Mouse (Mus musculus) fat pad, adult 2 months (tissue): ENCODE data around the gene Dirc2.

Source experiments
- DNase-seq: peaks from one replicate; pipeline ENCODE4 v3.0.0-alpha.2; 2011; ENCODE audit warnings: low read depth, low spot score; ENCODE audit errors: extremely low read depth

Dirc2 gene

GRCm38 (mm10) chr16:35775835-35776234, 6.7 kb upstream of the Dirc2 start:
- no peak for DNase-seq

GRCm38 (mm10) chr16:35772598-35772997, 3.4 kb upstream of the Dirc2 start:
- DNase-seq = no peak

- DNase-seq = no peak
Measured at GRCm38 (mm10) chr16:35771606-35772005, 2.5 kb upstream of the Dirc2 start.

GRCm38 (mm10) chr16:35771141-35771540, 2.0 kb upstream of the Dirc2 start:
- no peak for DNase-seq

- DNase-seq = no peak
Measured at GRCm38 (mm10) chr16:35769878-35770657, 912 bp upstream of the Dirc2 start, which contains the start of gene Hspbap1. Gene Hspbap1 (plus strand): TSS chr16:35770375.

- no peak for DNase-seq
Measured at GRCm38 (mm10) chr16:35768469-35768784, 729 bp downstream of the Dirc2 start.

- DNase-seq = no peak
Measured at GRCm38 (mm10) chr16:35766366-35766765, 2.8 kb downstream of the Dirc2 start.

- no peak for DNase-seq
Measured at GRCm38 (mm10) chr16:35765449-35765848, 3.7 kb downstream of the Dirc2 start.

- no peak for DNase-seq
Measured at GRCm38 (mm10) chr16:35764941-35765340, 4.2 kb downstream of the Dirc2 start.

GRCm38 (mm10) chr16:35763590-35764296, 5.4 kb downstream of the Dirc2 start:
- no peak for DNase-seq

GRCm38 (mm10) chr16:35759401-35759800, 9.8 kb downstream of the Dirc2 start:
- no peak for DNase-seq

GRCm38 (mm10) chr16:35756697-35757096, 12.5 kb downstream of the Dirc2 start:
- DNase-seq = no peak

- no peak for DNase-seq
Measured at GRCm38 (mm10) chr16:35755502-35756334, 13.4 kb downstream of the Dirc2 start.

- no peak for DNase-seq
Measured at GRCm38 (mm10) chr16:35753926-35754325, 15.2 kb downstream of the Dirc2 start.

- no peak for DNase-seq
Measured at GRCm38 (mm10) chr16:35751841-35752240, 17.3 kb downstream of the Dirc2 start.

GRCm38 (mm10) chr16:35749385-35749784, 19.8 kb downstream of the Dirc2 start:
- no peak for DNase-seq

GRCm38 (mm10) chr16:35748237-35748603, 20.9 kb downstream of the Dirc2 start:
- no peak for DNase-seq

GRCm38 (mm10) chr16:35747417-35748236, 21.5 kb downstream of the Dirc2 start:
- no peak for DNase-seq

GRCm38 (mm10) chr16:35742251-35742937, 26.8 kb downstream of the Dirc2 start:
- no peak for DNase-seq

GRCm38 (mm10) chr16:35741621-35742020, 27.5 kb downstream of the Dirc2 start:
- no peak for DNase-seq
